Mouse (Mus musculus): ENCODE data around the gene Slc25a13.

Slc25a13 gene

DNA sequence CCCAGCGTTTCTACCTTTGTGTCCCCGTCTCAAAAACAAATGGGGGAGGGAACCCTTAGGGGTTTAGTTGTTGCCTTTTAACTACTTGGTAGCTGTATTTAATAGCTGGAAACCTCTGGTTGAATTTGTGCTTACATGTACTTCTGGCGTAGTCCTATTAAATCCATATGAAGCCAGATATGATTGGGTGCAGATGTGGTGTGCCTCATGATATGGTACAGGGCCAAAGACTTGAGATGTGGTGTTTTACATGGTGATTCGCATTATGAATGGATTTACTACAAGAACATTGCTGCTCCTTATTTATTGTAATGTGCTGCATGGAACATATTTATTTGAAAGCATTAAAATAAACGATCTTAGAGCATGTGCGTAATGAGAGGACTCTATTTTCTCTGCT is 189.3 kb downstream of the Slc25a13 start:
- DNase-seq (ENCODE audit: low read depth, low spot score) = no peak

DNA sequence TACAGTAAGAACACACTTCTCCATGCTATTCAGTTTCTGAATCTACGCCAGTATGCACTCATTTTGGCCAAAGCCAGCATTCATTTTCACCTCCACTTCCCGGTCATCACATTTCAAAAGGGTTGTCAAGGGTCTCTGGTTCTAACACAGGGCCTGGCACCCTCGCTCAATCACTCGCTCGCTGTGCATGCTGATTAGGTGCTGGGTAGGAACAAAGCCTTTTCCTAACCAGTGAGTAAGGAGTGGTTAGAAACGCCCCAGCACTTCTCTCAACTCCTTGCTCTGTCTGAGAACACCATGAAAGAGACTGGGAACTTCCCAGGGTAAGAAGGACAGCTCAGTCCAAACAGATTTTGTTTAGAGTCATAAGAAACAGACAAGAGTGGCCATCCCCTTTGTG is 193.0 kb downstream of the Slc25a13 start:
- no peak for DNase-seq (ENCODE audit: low read depth, low spot score)

GRCm38 (mm10) chr6:6016931-6017330 is 200.0 kb downstream of the Slc25a13 start:
- DNase-seq (ENCODE audit: low read depth, low spot score) = no peak

GRCm38 (mm10) chr6:6015616-6016015 is 201.4 kb downstream of the Slc25a13 start:
- no peak for DNase-seq (ENCODE audit: low read depth, low spot score)

GRCm38 (mm10) chr6:6011364-6011763 is 205.6 kb downstream of the Slc25a13 start:
- no peak for DNase-seq (ENCODE audit: low read depth, low spot score)

DNA sequence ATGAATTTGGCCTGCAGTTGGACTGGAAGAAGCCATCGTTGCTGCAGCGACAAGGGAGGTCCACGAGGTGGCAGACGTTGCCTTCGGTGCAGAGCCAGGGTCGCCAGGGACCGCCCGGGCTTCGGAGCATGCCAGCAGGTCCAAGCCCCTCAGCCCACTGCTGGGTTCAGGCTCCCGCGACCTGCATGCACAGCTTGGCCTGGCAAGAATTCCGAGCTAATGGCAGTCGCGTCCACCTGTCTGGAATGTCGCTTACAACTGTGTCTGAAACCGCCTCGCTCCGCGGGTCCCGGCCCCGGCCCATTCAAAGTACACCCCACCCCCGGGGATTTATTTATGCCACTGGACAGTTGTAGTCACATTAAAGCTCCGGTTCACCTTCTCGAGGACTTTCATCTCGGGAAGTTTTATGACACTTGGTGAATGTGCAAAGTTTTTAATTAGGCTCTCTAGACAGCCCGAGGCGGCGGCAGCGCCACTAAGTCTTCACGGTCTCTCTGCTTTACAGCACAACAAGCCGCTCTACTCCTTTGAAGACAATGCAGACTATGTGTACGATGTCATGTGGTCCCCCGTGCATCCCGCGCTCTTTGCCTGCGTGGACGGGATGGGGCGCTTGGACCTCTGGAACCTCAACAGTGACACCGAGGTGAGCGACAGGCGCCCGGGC is 211.1 kb downstream of the Slc25a13 start:
- peak; percentile 60 for DNase-seq (ENCODE audit: low read depth, low spot score)

DNA sequence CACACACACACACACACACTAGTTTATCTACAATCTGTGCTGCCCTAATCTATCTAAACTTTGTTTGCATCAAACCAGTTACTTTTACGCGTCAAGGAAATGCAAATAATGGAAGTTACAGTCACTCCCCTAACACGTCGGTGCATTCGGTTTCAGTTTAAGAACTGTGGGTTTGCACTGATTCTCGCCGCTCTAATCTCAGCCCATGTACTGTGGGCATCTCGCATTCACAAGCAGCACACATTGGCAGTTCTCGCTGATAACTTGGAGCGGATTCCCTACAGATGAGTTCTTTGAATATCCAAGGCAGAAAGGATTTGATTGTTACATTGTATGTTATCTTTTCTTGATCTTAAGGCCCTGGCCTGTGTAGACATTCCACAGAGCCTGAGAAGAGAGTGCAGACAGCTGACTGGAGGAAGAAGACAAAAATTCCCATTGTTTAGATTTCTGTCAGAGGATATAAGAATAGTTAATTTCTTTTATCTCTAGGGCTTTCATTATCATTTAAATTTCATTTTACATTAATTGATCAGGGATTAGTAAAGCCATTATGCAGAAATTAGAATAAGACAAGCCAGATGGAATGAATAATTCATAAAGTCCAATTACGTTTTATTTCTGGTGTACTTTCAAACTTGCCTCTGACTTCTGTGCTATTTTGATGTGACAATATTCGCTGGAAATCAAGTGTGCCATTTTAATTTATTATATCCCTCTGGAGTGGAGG is 212.1 kb downstream of the Slc25a13 start:
- no peak for DNase-seq (ENCODE audit: low read depth, low spot score)

- no peak for DNase-seq (ENCODE audit: low read depth, low spot score)
Observed at GRCm38 (mm10) chr6:6002061-6002460, 214.9 kb downstream of the Slc25a13 start.

- DNase-seq (ENCODE audit: low read depth, low spot score) = no peak
Observed at GRCm38 (mm10) chr6:5997535-5997934, 219.4 kb downstream of the Slc25a13 start.

DNA sequence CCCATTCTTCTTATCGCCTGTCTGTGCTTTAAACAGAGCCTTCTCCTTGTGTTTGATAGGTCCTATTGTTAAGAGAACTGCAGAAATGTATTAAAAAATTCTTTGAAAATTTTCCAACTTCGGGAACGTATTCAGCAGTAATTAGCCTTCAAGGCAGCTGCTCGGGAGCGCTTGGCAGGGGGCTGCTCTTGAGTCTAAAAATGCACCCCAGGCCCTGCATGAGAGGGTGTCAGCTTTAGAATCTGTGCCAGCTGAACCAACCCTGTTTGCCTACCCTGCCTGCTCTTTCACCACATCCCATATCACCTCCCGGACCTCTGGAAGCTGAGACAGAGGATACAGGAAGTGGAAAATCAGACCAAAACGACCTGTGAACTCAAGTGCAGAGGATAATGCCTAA is 223.9 kb downstream of the Slc25a13 start:
- no peak for DNase-seq (ENCODE audit: low read depth, low spot score)

GRCm38 (mm10) chr6:5991817-5992755 is 224.9 kb downstream of the Slc25a13 start:
- no peak for DNase-seq (ENCODE audit: low read depth, low spot score)

GRCm38 (mm10) chr6:5991243-5991642 is 225.7 kb downstream of the Slc25a13 start:
- DNase-seq (ENCODE audit: low read depth, low spot score) = no peak

Data from WW6 (cell line).